Mouse (Mus musculus) cerebral cortex, adult 2 months (tissue): ENCODE measurements around the gene Cntnap4.

ENCODE experiments used
- WGBS: fragments of 180-500 bp; shearing (Covaris S2); methylation state at CpG from one replicate; pipeline ENCODE4 v1.1.7; 2018; 5-methylcytosine and 5-hydroxymethylcytosine counted together

The Cntnap4 gene

DNA sequence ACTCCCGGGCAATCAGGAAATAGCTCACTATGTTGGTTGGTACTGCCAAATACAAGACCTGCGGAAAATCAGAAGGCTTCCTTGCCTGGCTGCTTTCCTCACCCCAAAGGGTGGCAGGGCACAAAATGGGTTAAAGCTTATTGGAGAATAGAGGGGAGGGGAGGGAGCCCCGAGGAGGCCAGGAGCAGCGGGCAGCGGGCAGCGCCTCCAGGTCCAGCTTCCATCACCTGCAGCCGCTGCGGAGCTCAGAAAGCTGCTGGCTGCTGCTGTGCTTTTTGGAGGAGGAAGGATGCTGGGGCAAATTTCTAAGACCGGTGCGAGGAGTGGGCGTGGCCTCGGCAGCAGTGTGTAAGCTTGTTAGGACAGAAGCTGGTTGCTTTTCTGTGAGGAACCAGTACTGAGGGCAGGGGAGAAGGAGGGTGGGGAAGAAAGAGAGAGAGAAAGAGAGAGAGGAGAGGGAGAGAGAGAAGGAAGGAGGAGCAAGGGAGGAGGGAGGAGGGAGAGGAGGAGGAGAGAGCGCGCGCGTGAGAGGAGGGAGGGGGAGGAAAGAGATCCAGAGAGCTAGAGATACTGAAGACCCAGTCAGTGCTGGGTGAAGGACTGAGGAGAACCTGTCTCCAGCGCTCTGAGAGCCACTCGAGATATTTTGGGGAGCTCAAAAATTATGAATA, at the start of gene Cntnap4:
Cntnap4 (plus strand) TSS at position 573 of the 671 bp plus-strand sequence.
- WGBS: 1% methylated on average over 18 of the region's 18 CpGs

DNA sequence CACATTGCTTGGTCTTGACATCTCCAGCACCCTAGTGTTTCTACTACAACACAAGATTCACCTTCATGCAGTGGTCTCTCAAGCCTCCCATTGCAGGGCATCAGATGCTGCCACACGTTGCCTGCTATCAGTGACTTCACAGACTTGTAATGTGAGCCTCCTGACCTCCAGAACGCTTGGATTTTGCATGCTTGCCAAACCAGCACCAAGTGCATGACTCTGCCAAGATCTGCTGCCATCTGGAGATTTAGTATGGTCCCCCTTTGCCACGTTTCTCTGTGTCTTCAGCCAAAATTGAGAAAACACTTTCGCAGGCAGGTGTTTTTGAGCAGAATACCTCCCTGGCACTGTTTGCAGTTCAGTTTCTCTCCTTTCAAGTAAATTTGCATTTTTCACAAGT, 12.5 kb upstream of the Cntnap4 start:
- WGBS: 49% methylated on average over 4 of the region's 4 CpGs

DNA sequence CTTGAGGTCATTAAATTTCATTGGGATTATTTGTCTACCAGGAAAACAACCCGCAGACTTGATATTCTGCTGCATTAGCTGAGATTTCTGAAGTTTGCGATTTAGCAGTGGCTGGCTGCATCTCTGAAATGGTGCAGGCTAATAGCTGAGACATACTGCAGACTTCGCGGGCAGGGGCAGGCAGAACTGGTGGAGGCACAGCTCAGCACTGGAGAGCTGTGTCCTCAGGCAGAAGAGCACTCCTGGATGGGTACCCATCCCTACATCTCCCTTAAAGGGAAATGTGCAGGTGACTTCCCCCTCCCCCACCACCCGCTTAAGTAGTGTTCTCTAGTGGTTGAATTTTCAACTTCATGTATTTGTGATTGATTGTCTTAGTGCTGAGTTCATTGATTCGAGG, 698 bp downstream of the Cntnap4 start:
- WGBS: 7% methylated on average over 6 of the region's 6 CpGs

DNA sequence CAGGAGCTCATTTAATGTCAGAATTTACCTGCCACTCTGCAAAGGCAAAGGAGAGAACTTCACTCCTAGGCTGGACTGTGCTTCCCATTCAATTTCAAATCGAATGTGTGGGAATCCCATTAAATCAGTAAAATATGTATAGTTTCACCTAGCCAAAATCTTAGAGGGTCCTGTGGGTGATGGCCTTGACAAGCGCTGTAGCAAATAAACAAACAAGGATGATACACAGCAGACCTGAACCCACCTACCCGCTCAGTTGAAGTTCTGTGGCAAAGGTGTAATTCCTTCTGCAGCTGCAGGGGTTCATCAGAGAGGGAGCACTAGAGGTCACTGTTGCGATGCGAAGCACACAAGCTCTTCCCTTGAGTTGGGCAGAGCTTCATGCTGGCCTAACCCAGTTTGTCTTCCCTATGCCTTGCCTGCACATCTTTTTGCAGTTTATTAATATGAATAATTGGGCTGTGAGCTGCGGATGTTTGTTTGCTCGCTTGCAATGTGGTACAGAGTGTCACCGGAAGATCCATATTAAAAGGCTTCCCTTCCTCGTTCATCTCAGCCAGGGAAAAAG, 1.6 kb downstream of the Cntnap4 start:
- 11% methylated on average over 9 of the region's 9 CpGs for WGBS

DNA sequence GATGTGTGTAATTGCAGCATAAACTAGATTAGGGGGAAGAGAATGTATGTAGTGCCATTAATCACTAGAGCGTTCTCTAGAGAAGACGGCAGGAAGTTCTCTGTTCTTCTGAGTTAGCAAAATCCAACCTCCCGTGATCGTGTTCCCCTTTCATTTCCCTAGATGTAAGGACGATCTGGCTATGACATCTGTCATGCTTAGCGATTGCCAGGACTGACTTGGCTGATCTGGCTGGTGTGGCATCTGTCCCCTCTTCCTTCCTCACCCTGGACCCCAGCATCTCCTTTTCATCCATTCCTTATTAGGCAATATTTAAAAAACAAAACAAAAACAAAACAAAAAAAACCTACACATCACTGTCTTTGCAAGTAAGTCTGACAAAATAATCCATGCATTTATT, 11.6 kb downstream of the Cntnap4 start:
- 53% methylated on average over 6 of the region's 6 CpGs for WGBS

DNA sequence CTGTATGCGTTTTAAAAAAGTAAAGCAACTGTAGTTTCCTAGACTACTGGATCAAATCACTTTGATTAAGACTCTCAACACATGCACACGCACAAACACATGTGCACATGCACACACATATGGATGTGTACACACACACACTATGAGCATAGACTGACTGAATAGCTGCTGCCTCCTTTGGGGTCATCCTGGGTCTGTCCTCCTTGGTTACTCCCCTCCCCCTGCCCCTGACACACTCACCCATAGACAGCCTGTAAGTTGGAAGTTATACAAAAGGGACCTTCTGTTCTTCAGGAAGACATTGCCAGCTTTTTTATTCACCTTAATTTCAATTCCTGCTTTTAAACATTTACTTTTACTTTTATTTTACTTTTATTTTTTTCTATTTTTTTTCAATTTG, 13.6 kb downstream of the Cntnap4 start:
- WGBS: 95% methylated on average over 2 of the region's 2 CpGs

DNA sequence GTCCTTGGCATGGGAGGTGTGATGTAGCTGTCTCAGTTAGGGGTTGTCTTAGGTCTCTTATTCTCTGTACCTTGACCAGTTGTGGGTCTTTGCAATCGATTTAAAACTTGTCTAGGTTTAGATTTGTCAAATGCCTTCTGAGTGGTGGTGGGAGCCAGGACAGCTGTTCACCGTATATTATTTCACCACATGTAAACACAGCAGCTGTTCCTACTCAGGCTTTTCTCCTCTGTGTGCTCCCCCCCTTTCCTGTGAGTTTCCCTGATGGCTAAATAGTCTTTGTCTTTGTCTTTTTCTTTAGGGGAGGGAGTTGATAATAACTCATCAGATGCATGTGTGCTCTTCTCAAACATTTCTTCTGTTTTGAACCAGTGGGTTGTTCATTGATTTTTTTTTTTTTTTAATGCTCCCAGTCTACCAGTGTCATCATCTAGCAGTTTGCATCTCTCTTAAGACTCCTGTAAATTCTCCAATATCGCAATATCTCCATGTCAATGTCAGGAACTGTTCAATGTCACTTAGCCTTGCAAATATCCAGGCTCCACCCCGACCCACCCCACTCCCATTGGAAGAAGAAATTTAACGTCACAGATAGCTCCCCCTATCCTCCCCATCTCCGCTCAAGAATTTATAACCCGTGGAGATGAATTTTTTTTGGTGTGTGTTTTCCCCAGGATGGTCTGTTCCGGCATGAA, 18.7 kb downstream of the Cntnap4 start:
- WGBS: 70% methylated on average over 8 of the region's 8 CpGs

DNA sequence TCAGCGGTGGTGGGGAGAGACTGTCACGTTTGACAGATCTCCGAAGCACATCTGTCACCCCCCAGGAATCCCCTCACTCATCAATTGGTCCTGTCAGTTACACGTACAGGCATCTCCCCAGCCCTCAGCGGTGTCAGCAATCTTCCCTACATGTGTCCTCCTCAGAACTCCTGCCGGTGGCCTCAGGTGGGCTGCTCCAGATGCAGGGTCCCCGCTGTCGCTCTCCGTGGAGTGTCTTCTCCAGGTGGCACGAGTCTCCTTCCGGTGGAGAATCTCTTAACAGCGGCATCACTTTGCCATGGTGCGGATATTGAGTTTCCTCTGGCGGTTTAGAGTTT, 19.2 kb downstream of the Cntnap4 start:
- 65% methylated on average over 14 of the region's 14 CpGs for WGBS

DNA sequence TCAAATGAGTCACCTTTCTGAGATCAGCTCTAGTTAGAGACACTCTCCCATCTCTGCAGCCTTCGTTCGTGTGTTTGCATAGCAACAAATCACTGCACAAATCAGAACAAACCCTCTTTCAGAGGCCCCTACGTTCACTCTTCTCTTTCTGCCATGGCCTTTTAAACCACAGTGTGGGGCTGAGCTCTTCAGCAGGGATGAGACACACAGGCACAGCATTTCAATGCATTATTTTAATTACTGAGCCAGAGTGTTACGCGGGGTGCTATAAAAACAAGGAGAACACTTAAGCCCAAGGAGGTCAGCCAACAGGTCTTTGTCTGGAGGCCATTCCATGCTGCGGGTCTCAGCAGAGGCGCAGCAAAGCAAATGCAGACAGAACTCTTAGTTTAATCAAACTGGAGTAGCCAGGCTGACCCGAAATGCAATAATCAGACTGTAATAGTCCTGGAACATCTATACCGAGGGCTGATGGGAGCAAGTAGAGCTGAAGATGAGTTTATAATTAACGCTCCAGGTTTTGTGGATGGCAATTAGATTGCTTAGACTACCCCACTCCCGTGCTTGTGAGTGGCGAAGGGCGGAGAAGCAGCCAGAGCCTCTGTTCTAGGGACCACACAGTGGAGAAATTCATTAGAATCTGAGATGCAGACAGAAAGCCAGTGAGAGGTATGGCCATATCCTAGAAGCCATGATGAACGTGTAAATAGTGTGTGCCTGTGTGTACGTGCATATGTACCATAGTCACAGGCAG, 26.4 kb downstream of the Cntnap4 start:
- 64% methylated on average over 15 of the region's 15 CpGs for WGBS

DNA sequence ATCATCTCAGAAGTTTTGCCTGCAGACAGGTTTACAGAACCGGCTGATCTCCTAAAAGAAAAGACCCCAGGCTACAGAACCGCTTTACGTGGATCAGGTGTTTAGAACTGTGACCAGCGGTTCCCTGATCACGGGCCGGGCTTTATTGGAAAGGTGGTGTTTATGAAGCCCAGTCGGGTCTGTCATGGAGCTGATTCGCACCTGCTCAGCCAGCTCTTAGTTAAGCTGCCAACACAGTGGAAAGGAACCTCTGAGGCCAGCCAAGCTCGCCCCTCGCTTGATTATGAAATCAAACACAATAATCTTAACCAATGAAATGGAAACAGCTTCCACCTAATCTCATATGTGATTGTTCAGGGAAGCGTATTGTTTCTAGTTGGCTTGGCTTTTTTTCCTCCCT, 30.1 kb downstream of the Cntnap4 start:
- WGBS: 87% methylated on average over 11 of the region's 11 CpGs

DNA sequence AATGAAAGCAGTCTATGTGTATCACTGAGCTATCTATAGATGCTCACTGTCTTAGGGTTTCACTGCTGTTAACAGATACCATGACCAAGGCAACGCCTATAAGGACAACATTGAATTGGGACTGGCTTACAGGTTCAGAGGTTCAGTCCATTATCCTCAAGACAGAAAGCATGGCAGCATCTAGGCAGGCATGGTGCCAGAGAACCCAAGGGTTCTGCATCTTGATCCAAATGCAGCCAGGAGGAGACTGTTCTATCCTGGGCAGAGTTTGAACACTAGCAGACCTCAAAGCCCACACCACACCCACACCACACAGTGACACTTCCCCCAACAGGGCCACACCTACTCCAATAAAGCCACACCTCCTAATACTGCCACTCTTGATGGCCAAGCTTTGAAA, 31.3 kb downstream of the Cntnap4 start:
- WGBS: 88% methylated on average over 1 of the region's 1 CpGs

DNA sequence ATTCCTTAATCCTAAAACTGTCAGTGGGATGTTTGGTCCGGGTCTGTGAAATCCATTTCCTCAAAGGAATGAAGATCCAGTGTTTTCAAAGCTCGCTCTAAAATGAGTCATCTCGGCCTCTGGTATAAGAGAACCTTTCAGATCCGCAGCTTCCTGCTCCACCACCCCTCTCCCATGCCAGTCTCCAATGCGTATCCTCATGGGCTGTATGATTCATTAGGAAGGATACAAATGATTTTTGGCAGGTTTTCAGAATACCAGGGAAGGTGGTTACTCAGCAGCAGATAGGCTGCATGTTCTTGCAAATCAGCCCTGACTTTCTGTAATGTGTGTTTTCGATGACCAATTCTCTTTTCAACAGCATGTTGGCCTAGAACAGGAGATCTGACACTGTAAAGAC, 40.3 kb downstream of the Cntnap4 start:
- 73% methylated on average over 6 of the region's 6 CpGs for WGBS

DNA sequence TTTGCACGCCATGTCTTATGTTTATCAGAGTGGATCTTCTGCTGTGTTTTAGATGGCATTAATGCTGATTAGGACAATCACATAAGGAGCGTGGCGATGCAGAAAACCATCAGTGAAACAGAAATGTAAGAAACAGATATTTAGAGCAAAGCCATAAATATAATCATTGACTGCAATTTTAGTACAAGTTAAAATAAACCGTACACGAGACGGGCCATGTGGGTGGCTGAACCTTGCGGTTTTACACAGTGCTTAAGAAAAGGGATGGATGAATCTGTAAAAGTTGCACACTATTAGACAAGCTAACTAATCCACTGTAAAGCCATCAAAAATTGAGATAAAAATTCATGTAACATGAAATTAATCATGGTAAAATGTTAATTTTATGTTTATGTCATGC, 58.9 kb downstream of the Cntnap4 start:
- WGBS: 60% methylated on average over 7 of the region's 7 CpGs

DNA sequence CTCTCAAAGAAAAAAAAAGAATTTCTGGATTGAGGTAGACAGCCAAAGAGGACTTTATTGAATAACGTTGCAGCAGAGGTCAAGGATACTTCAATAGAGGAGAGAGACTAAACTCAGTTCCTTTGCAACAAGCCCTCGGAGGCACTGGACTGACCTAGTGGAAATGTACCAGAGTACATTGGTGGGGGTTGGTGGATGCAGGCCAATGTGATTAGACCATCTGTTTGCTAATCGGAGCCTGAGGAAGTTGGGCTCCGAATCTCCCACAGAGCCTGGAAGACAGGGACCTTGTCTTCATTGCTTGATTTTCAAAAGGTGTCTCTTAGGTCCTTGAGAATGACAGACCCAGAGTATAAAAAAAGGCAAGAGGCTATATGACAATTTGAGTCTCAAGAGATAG, 82.8 kb downstream of the Cntnap4 start:
- 58% methylated on average over 4 of the region's 4 CpGs for WGBS

DNA sequence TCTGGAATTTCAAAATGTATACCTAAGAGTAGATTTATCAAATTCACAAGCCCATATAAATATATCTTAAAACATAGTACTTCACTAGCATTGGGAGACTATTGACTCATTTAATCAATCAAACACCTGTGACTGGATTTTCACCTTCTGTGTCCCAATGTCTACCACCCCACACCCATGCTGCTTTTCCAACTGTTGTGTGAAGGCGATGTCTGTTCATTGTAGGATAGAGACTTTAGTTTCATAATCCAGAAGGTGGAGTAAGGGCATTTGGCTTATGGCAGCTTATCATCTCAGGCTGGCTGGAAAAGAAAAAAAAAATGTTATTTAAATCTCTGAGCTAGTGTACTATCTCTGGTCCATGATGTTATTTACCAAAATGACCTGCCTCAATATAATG, 83.4 kb downstream of the Cntnap4 start:
- 94% methylated on average over 1 of the region's 1 CpGs for WGBS

DNA sequence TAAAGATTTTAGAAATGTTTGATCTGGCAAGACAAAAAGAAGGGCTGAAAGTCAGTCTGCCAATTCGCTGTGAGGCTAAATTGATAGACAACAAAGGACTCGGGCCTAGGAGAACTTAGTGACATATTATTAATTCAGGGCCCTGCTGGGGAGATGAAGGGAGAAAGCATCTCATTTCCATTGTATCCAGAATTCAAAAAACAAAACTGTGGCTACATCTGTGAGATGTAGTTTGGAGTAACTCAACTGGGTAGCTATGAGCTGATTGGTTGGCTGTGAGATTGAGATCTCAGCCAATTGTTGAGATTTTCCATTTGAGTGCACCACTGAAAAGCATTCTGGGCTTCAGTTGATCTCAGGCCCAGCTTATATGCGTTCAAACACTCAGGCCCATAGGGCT, 84.2 kb downstream of the Cntnap4 start:
- WGBS: 58% methylated on average over 3 of the region's 3 CpGs

DNA sequence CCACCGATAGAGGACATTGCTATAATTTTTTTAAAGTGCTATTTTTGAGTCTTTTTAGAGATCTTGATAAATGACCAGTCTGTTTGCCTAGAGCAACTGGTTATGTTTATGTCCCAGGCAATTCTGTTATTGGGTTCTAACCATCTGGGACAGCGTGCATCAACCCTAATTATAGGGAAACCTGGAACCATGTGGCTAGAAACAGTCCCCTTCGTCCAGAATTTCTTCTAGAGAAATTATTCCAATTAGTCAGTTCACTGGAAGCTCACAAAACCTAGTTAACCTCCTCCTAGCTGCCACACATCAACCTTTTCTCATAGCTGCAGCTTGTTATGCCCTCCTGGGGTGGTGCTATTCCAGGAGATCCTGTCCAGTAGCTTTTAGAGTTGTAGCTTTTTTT, 94.2 kb downstream of the Cntnap4 start:
- WGBS: 72% methylated on average over 3 of the region's 3 CpGs

DNA sequence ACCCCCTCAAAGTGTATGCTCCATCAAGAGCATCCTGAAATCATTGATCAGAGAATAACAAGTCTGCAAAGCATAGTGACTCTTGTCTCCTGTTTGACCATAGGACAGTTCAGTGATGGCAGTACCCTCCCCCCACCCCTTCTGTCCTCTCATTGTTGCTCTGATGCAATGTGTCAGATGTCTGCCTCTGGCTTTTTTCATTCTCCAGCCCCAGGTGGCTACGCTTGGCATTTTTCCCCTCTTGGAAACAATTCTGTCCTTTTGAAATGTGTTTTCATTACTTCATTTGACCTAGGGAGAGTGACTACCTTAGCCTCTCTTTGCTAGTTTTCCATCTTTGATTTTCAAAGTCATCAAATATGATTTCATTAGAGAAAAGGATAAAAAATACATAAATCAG, 104.8 kb downstream of the Cntnap4 start:
- 81% methylated on average over 1 of the region's 1 CpGs for WGBS

DNA sequence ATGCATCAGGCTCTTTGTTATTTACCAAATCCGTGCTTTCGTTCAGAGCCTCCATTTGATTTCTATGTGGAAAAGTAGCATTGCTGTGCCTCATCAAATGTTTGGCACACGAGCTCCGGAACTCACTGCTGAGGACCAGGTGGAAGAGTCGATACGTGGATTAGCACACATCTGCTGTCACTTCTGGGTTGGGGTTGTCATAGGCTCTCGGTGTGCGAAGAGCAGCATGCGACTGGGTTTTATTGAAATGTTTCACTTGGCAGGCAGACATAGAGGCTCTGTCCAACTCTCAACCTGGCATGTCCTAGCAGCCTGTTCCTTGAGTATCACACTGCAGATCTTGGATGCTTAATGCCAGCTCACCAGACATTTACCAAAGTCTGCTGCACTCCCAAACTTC, 111.9 kb downstream of the Cntnap4 start:
- 66% methylated on average over 9 of the region's 9 CpGs for WGBS

DNA sequence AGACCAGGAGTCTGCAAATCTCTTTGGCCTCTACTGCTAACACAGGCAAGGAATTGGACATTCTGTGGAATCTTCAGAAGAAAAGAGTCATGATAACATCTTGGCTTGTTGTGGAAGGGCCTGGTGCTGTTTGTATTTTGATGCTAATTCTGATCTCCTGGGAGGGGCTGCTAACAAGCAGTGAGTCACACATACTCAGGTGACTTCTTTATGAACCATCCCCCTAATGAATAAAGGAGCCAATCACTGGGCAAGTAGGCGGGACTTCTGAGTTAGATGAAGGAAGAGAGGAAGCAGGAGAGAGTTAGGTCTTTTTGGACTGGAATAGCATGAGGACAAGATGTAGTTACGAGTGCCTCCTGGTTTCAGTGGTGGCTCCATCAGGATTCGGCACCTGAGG, 128.3 kb downstream of the Cntnap4 start:
- 82% methylated on average over 3 of the region's 3 CpGs for WGBS

DNA sequence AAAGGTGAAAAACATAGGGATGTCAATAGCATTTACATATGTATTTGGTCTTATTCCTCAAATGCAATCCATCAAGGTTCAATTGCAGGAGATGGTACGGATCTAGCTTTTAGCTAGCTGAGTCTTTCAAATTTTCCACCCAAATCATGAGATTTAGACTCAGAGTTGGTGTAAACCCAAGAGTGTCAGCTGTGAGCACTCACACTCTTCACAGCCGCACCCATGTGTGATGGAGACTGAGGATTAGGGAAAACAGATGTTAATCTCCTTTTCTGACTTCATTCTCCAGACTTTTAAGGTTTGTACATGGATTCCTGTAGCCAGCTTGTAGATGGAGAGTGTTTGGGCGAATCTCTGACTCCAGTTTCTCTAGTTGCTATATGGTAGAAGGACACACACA, 147.1 kb downstream of the Cntnap4 start:
- WGBS: 55% methylated on average over 3 of the region's 3 CpGs

DNA sequence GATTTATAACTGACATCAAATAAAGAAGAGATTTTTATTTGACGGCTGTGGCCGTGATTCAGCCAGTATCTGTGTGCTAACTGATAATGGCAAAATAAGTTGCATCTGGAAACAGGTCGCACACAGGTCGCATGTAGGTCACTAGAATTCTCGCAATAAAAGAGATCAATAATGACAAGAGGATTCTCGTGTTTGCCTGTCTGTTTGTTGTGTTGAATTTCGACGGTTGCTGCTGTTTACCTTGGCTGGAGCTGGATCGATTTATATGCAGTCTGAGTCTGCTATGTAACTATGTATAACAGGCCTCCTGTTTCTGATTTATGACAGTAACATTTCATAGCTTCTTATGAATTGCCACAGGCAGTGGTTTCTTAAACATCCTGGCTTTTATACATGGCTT, 155.1 kb downstream of the Cntnap4 start:
- 86% methylated on average over 9 of the region's 9 CpGs for WGBS
